Mouse (Mus musculus): ENCODE data around the gene Brd7.

Brd7 gene

GRCm38 (mm10) chr8:88357946-88358345 lies 4.0 kb downstream of the Brd7 start:
- in situ Hi-C loops (cut with MboI; ENCODE audit: low sequenced_read_pairs), result loop anchor here (10.0 to 25.0 kb wide), 3 partner anchors 103 to 354 kb away; no protein-coding TSS in a partner anchor

- in situ Hi-C loops (cut with MboI; ENCODE audit: low sequenced_read_pairs), result loop anchor here (10.0 to 25.0 kb wide), 3 partner anchors 103 to 355 kb away; no protein-coding TSS in a partner anchor
Observed at GRCm38 (mm10) chr8:88357226-88357933, 4.6 kb downstream of the Brd7 start.

GRCm38 (mm10) chr8:88349046-88349445 lies 12.9 kb downstream of the Brd7 start:
- in situ Hi-C loops (cut with MboI; ENCODE audit: low sequenced_read_pairs), result no loop called here

- in situ Hi-C loops (cut with MboI; ENCODE audit: low sequenced_read_pairs), result no loop called here
Observed at GRCm38 (mm10) chr8:88342026-88342425, 20.0 kb downstream of the Brd7 start.

GRCm38 (mm10) chr8:88339887-88340695 lies 21.9 kb downstream of the Brd7 start:
- in situ Hi-C loops (cut with MboI; ENCODE audit: low sequenced_read_pairs), result no loop called here

- in situ Hi-C loops (cut with MboI; ENCODE audit: low sequenced_read_pairs), result no loop called here
Observed at GRCm38 (mm10) chr8:88339221-88339620, 22.8 kb downstream of the Brd7 start.

- in situ Hi-C loops (cut with MboI; ENCODE audit: low sequenced_read_pairs), result no loop called here
Observed at GRCm38 (mm10) chr8:88334975-88335374, 27.0 kb downstream of the Brd7 start.

GRCm38 (mm10) chr8:88334384-88334783 lies 27.6 kb downstream of the Brd7 start:
- in situ Hi-C loops (cut with MboI; ENCODE audit: low sequenced_read_pairs), result no loop called here

- in situ Hi-C loops (cut with MboI; ENCODE audit: low sequenced_read_pairs), result no loop called here
Observed at GRCm38 (mm10) chr8:88330816-88331215, 31.2 kb downstream of the Brd7 start.

- in situ Hi-C loops (cut with MboI; ENCODE audit: low sequenced_read_pairs), result no loop called here
Observed at GRCm38 (mm10) chr8:88328689-88329088, 33.3 kb downstream of the Brd7 start.

GRCm38 (mm10) chr8:88326328-88326727 lies 35.7 kb downstream of the Brd7 start:
- in situ Hi-C loops (cut with MboI; ENCODE audit: low sequenced_read_pairs), result no loop called here

- in situ Hi-C loops (cut with MboI; ENCODE audit: low sequenced_read_pairs), result no loop called here
Observed at GRCm38 (mm10) chr8:88325795-88326194, 36.2 kb downstream of the Brd7 start.

GRCm38 (mm10) chr8:88325251-88325650 lies 36.7 kb downstream of the Brd7 start:
- in situ Hi-C loops (cut with MboI; ENCODE audit: low sequenced_read_pairs), result no loop called here

- in situ Hi-C loops (cut with MboI; ENCODE audit: low sequenced_read_pairs), result no loop called here
Observed at GRCm38 (mm10) chr8:88324760-88325159, 37.2 kb downstream of the Brd7 start.

- in situ Hi-C loops (cut with MboI; ENCODE audit: low sequenced_read_pairs), result no loop called here
Observed at GRCm38 (mm10) chr8:88323523-88323922, 38.5 kb downstream of the Brd7 start.

GRCm38 (mm10) chr8:88321387-88321786 lies 40.6 kb downstream of the Brd7 start:
- in situ Hi-C loops (cut with MboI; ENCODE audit: low sequenced_read_pairs), result no loop called here

GRCm38 (mm10) chr8:88320134-88320533 lies 41.9 kb downstream of the Brd7 start:
- in situ Hi-C loops (cut with MboI; ENCODE audit: low sequenced_read_pairs), result no loop called here

GRCm38 (mm10) chr8:88318151-88318550 lies 43.8 kb downstream of the Brd7 start:
- in situ Hi-C loops (cut with MboI; ENCODE audit: low sequenced_read_pairs), result no loop called here

GRCm38 (mm10) chr8:88317341-88317740 lies 44.7 kb downstream of the Brd7 start:
- in situ Hi-C loops (cut with MboI; ENCODE audit: low sequenced_read_pairs), result no loop called here

GRCm38 (mm10) chr8:88316139-88316931 lies 45.7 kb downstream of the Brd7 start:
- in situ Hi-C loops (cut with MboI; ENCODE audit: low sequenced_read_pairs), result no loop called here

GRCm38 (mm10) chr8:88315302-88315701 lies 46.7 kb downstream of the Brd7 start:
- in situ Hi-C loops (cut with MboI; ENCODE audit: low sequenced_read_pairs), result no loop called here
